Mouse (Mus musculus): ENCODE measurements around the gene Hsd17b14. TPM values are rescaled to one million over a fixed set of nuclear protein-coding genes. Genes with fewer than 3 reads are reported as not detected.

Hsd17b14 gene
- polyA plus RNA-seq, 1 experiment from 2014 or later = 0.56 TPM

- Histone ChIP-seq H3K4me2 (replicated peaks) (peak within 1 kb of the TSS; percentile 70), H3K9me3 (no peaks in the 10 kb centered on the region), H3K36me3 (no peaks in the 10 kb centered on the region), H3K4me1 (peaks cover 20% of the 10 kb centered on the region), H3K4me3 (peak within 1 kb of the TSS; percentile 76), H3K27ac (peak within 1 kb of the TSS; percentile 86), H3K9ac (peak within 1 kb of the TSS; percentile 83), H3K27me3 (no peaks in the 10 kb centered on the region)
- ATAC-seq (ENCODE audit: insufficient number of reproducible peaks, insufficient read depth, low FRiP score, low TSS enrichment) = 0 out of 2 replicates have a peak, but pooled peaks have one; percentile 48
- 3% methylated on average over 42 of the region's 42 CpGs for WGBS
Measured at GRCm38 (mm10) chr7:45570103-45570741, 15.5 kb downstream of the Hsd17b14 start, which contains the start of gene Bcat2. Gene Bcat2 (plus strand): TSS chr7:45570153.

GRCm38 (mm10) chr7:45571966-45572365, 17.3 kb downstream of the Hsd17b14 start:
- H3K4me3 ChIP-seq = no peak overlapping the region
- no peak for ATAC-seq (ENCODE audit: insufficient number of reproducible peaks, insufficient read depth, low FRiP score, low TSS enrichment)
- peaks cover 20% of the 10 kb centered on the region for H3K4me1 ChIP-seq
- H3K27me3 ChIP-seq = no peaks in the 10 kb centered on the region
- 19% methylated on average over 1 of the region's 1 CpGs for WGBS
- H3K4me2 ChIP-seq (replicated peaks) = no peak overlapping the region
- no peak overlapping the region for H3K27ac ChIP-seq
- peaks cover 11% of the 10 kb centered on the region for H3K36me3 ChIP-seq
- no peak overlapping the region for H3K9ac ChIP-seq
- H3K9me3 ChIP-seq = no peaks in the 10 kb centered on the region

- H3K9me3 ChIP-seq = no peaks in the 10 kb centered on the region
- H3K4me2 ChIP-seq (replicated peaks) = no peak overlapping the region
- ATAC-seq (ENCODE audit: insufficient number of reproducible peaks, insufficient read depth, low FRiP score, low TSS enrichment) = no peak
- peaks cover 24% of the 10 kb centered on the region for H3K36me3 ChIP-seq
- H3K4me3 ChIP-seq = no peak overlapping the region
- no peak overlapping the region for H3K9ac ChIP-seq
- H3K4me1 ChIP-seq = peaks cover 12% of the 10 kb centered on the region
- H3K27ac ChIP-seq = no peak overlapping the region
- H3K27me3 ChIP-seq = no peaks in the 10 kb centered on the region
- WGBS = 79% methylated on average over 8 of the region's 8 CpGs
Measured at GRCm38 (mm10) chr7:45573954-45574353, 19.3 kb downstream of the Hsd17b14 start.

GRCm38 (mm10) chr7:45574472-45575379, 20.0 kb downstream of the Hsd17b14 start:
- peaks cover 12% of the 10 kb centered on the region for H3K4me1 ChIP-seq
- H3K9me3 ChIP-seq = no peaks in the 10 kb centered on the region
- no peak overlapping the region for H3K4me2 ChIP-seq (replicated peaks)
- no peaks in the 10 kb centered on the region for H3K27me3 ChIP-seq
- 83% methylated on average over 15 of the region's 15 CpGs for WGBS
- H3K36me3 ChIP-seq = peaks cover 24% of the 10 kb centered on the region
- H3K27ac ChIP-seq = no peak overlapping the region
- H3K4me3 ChIP-seq = no peak overlapping the region
- no peak for ATAC-seq (ENCODE audit: insufficient number of reproducible peaks, insufficient read depth, low FRiP score, low TSS enrichment)
- H3K9ac ChIP-seq = no peak overlapping the region

- no peak overlapping the region for H3K9ac ChIP-seq
- no peaks in the 10 kb centered on the region for H3K9me3 ChIP-seq
- H3K4me3 ChIP-seq = no peak overlapping the region
- 91% methylated on average over 6 of the region's 6 CpGs for WGBS
- H3K4me2 ChIP-seq (replicated peaks) = no peak overlapping the region
- no peaks in the 10 kb centered on the region for H3K4me1 ChIP-seq
- H3K27ac ChIP-seq = no peak overlapping the region
- H3K36me3 ChIP-seq = peaks cover 23% of the 10 kb centered on the region
- no peaks in the 10 kb centered on the region for H3K27me3 ChIP-seq
- no peak for ATAC-seq (ENCODE audit: insufficient number of reproducible peaks, insufficient read depth, low FRiP score, low TSS enrichment)
Measured at GRCm38 (mm10) chr7:45585923-45586322, 31.2 kb downstream of the Hsd17b14 start.

GRCm38 (mm10) chr7:45587631-45588592, 33.2 kb downstream of the Hsd17b14 start:
- Histone ChIP-seq H3K4me3 (no peak overlapping the region), H3K9me3 (no peaks in the 10 kb centered on the region), H3K27me3 (no peaks in the 10 kb centered on the region), H3K36me3 (peaks cover 23% of the 10 kb centered on the region), H3K9ac (no peak overlapping the region), H3K4me1 (no peaks in the 10 kb centered on the region), H3K27ac (no peak overlapping the region), H3K4me2 (replicated peaks) (no peak overlapping the region)
- no peak for ATAC-seq (ENCODE audit: insufficient number of reproducible peaks, insufficient read depth, low FRiP score, low TSS enrichment)
- 92% methylated on average over 23 of the region's 23 CpGs for WGBS

- H3K4me1 ChIP-seq = no peaks in the 10 kb centered on the region
- H3K9me3 ChIP-seq = no peaks in the 10 kb centered on the region
- peak overlapping the region; percentile 46 for H3K4me2 ChIP-seq (replicated peaks)
- 3% methylated on average over 19 of the region's 19 CpGs for WGBS
- peak overlapping the region; percentile 27 for H3K4me3 ChIP-seq
- no peaks in the 10 kb centered on the region for H3K27me3 ChIP-seq
- peak; percentile 98 for ATAC-seq (ENCODE audit: insufficient number of reproducible peaks, insufficient read depth, low FRiP score, low TSS enrichment)
- peaks cover 22% of the 10 kb centered on the region for H3K36me3 ChIP-seq
- H3K9ac ChIP-seq = no peak overlapping the region
- H3K27ac ChIP-seq = 0 out of 2 replicates have a peak overlapping the region, but pooled peaks have one; percentile 33
Measured at GRCm38 (mm10) chr7:45589173-45589572, 34.5 kb downstream of the Hsd17b14 start.

GRCm38 (mm10) chr7:45589898-45590297, 35.2 kb downstream of the Hsd17b14 start:
- no peak for ATAC-seq (ENCODE audit: insufficient number of reproducible peaks, insufficient read depth, low FRiP score, low TSS enrichment)
- 94% methylated on average over 5 of the region's 5 CpGs for WGBS
- Histone ChIP-seq H3K9me3 (no peaks in the 10 kb centered on the region), H3K36me3 (peaks cover 17% of the 10 kb centered on the region), H3K9ac (no peak overlapping the region), H3K4me3 (no peak overlapping the region), H3K27ac (no peak overlapping the region), H3K27me3 (no peaks in the 10 kb centered on the region), H3K4me2 (replicated peaks) (no peak overlapping the region; the same call in 1 of the 2 replicates), H3K4me1 (no peaks in the 10 kb centered on the region)

- Histone ChIP-seq H3K4me3 (no peak overlapping the region), H3K27ac (no peak overlapping the region), H3K27me3 (no peaks in the 10 kb centered on the region), H3K9ac (no peak overlapping the region), H3K36me3 (peaks cover 7% of the 10 kb centered on the region), H3K4me2 (replicated peaks) (no peak overlapping the region), H3K9me3 (no peaks in the 10 kb centered on the region), H3K4me1 (no peaks in the 10 kb centered on the region)
- ATAC-seq (ENCODE audit: insufficient number of reproducible peaks, insufficient read depth, low FRiP score, low TSS enrichment) = no peak
- WGBS = 61% methylated on average over 3 of the region's 3 CpGs
Measured at GRCm38 (mm10) chr7:45590874-45591273, 36.2 kb downstream of the Hsd17b14 start.

- 89% methylated on average over 7 of the region's 7 CpGs for WGBS
- H3K9me3 ChIP-seq = no peaks in the 10 kb centered on the region
Measured at GRCm38 (mm10) chr7:45591880-45592279, 37.2 kb downstream of the Hsd17b14 start.

More at GRCm38 (mm10) chr7:45591880-45592279, 37.2 kb downstream of the Hsd17b14 start:
- Histone ChIP-seq H3K4me2 (replicated peaks) (no peak overlapping the region), H3K4me1 (no peaks in the 10 kb centered on the region), H3K27ac (no peak overlapping the region), H3K27me3 (no peaks in the 10 kb centered on the region), H3K4me3 (no peak overlapping the region), H3K36me3 (0 out of 2 replicates have a peak, but pooled peaks cover 3% of the 10 kb centered on the region), H3K9ac (no peak overlapping the region)
- no peak for ATAC-seq (ENCODE audit: insufficient number of reproducible peaks, insufficient read depth, low FRiP score, low TSS enrichment)
